Mouse (Mus musculus) liver, adult 2 months (tissue): ENCODE measurements around the gene Dazap2.

Experiments
- CTCF ChIP-seq: fragments of 200-500 bp; IDR thresholded peaks from 2 replicates; pipeline ENCODE4 v1.5.1; 2011; ENCODE audit warnings: low read depth, low read length, control low read depth
- POLR2A ChIP-seq: fragments of 200-500 bp; IDR thresholded peaks from 2 replicates; pipeline ENCODE4 v1.6.1; 2011; ENCODE audit warnings: low read length, control low read depth; ENCODE audit not compliant: insufficient read depth; ENCODE audit errors: extremely low read depth

DNA sequence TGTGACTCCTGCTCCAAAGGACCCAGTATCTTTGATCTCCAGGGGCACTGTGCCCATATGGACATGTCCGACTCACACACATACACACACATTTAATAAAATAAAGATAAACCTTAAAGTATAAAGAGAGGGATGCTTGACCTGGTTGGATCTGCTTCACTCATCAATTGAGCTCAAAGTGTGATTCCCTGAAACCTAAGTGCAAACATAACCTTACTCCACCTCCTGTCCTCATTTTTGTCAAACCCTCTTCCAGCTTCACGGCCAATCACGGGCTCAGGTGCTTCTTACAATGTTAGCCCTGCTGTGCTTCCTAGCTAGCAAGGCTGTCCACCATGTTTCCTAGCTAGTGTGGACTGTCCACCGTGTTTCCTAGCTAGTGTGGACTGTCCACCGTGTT, 40.1 kb downstream of the Dazap2 start:
- no peak for TF ChIP-seq CTCF
- no peak for TF ChIP-seq POLR2A
